Mouse (Mus musculus) hindbrain, embryonic 13.5 days (tissue): ENCODE results near the gene Robo2. TPM values are rescaled to one million over a fixed set of nuclear protein-coding genes. Genes with fewer than 3 reads are reported as not detected.
"Not testable (repeated sequence)": the region's sequence is repeated elsewhere in the genome, so short reads cannot be mapped to it uniquely, and the experiment has no call there.

ENCODE experiments used
- ATAC-seq: fragments of 200-750 bp; cut with Nextera tagmentation; 2 replicates; pipeline ENCODE4 v1.8.0; 2017; ENCODE audit warnings: moderate TSS enrichment; ENCODE audit not compliant: low FRiP score
- H3K27ac ChIP-seq: fragments of 300-500 bp; sonication (generic); 2 replicates; pipeline ENCODE4 v1.5.1; 2015; ENCODE audit warnings: inconsistent platforms, mild to moderate bottlenecking, moderate library complexity
- H3K27me3 ChIP-seq: fragments of 300-500 bp; sonication (generic); 2 replicates; pipeline ENCODE4 v1.6.1; 2015; ENCODE audit warnings: mild to moderate bottlenecking, inconsistent platforms
- H3K36me3 ChIP-seq: fragments of 300-500 bp; sonication (generic); 2 replicates; pipeline ENCODE4 v1.6.1; 2015; ENCODE audit warnings: mild to moderate bottlenecking, inconsistent platforms
- H3K4me1 ChIP-seq: fragments of 300-500 bp; sonication (generic); replicated peaks from 2 replicates; pipeline ENCODE4 v1.6.1; 2015; ENCODE audit warnings: inconsistent platforms
- H3K4me2 ChIP-seq: fragments of 300-500 bp; sonication (generic); 2 replicates; pipeline ENCODE4 v1.6.1; 2015; ENCODE audit warnings: inconsistent platforms, mild to moderate bottlenecking, moderate library complexity
- H3K4me3 ChIP-seq: fragments of 300-500 bp; sonication (generic); 2 replicates; pipeline ENCODE4 v1.5.1; 2015; ENCODE audit warnings: mild to moderate bottlenecking, inconsistent platforms
- H3K9ac ChIP-seq: fragments of 300-500 bp; sonication (generic); 2 replicates; pipeline ENCODE4 v1.6.1; 2015; ENCODE audit warnings: mild to moderate bottlenecking, inconsistent platforms
- H3K9me3 ChIP-seq: fragments of 300-500 bp; sonication (generic); 2 replicates; pipeline ENCODE4 v1.6.1; 2016; ENCODE audit warnings: inconsistent platforms
- WGBS: fragments of 180-500 bp; shearing (Covaris S2); methylation state at CpG from one replicate; pipeline ENCODE4 v1.1.7; 2015; 5-methylcytosine and 5-hydroxymethylcytosine counted together
- polyA plus RNA-seq: library from polyadenylated mRNA; unstranded; fragments of >200 nt; fragmentation: Nextera tagmentation; extraction: Ambion mirVana; gene quantifications from 2 replicates; pipeline ENCODE4 v1.2.1, GENCODE M21; 2015

The Robo2 gene
- polyA plus RNA-seq, 1 experiment from 2014 or later = 101 TPM

DNA sequence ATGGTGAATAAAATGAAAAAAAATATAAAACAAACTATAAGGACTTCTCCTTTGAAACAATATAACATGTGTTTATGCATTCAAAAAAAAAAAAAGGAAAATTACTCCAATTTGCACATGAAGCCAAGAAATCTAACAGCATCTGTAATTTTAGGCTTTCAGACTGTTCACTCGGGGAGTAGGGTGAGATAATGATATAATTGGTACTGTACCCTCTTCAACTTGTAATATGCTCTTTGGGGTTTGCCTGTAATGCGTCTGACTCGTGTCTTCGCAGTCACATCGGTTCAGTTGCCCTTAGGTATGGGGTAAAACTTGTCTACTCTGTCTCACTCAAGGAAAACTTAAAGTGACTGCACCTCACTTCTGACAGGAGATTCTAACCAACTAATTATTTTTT, 362.2 kb downstream of the Robo2 start:
- no peak overlapping the region for H3K9ac ChIP-seq
- no peaks in the 10 kb centered on the region for H3K9me3 ChIP-seq
- ATAC-seq = no peak
- H3K4me1 ChIP-seq = peaks cover 11% of the 10 kb centered on the region; the same call in 1 of the 2 replicates
- H3K27ac ChIP-seq = no peak overlapping the region
- H3K4me2 ChIP-seq = no peak overlapping the region
- no peaks in the 10 kb centered on the region for H3K27me3 ChIP-seq
- 83% methylated on average over 5 of the region's 5 CpGs for WGBS
- no peaks in the 10 kb centered on the region for H3K36me3 ChIP-seq
- H3K4me3 ChIP-seq = no peak overlapping the region

DNA sequence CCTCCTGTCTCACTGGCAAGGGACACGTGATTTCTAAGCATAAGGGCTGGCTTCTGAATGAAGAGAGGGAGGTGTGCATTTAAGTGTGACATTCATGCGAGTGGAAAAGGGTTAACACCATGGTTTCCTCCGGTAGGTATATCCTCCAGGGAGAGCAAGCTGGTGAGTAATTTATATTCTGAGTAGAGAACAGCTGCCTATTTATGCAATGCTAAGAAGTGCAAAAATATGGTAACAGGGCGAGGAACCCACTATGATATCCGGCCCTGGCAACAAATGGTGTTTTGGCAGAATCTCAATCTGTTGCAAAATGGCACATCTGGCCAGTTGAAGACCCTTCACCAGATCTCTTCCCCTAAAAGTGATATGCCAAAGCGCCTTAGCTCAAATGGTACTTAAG, 362.6 kb downstream of the Robo2 start:
- Histone ChIP-seq H3K4me2 (no peak overlapping the region), H3K36me3 (no peaks in the 10 kb centered on the region), H3K27me3 (no peaks in the 10 kb centered on the region), H3K9me3 (no peaks in the 10 kb centered on the region), H3K4me3 (no peak overlapping the region), H3K4me1 (peaks cover 7% of the 10 kb centered on the region; the same call in 1 of the 2 replicates), H3K27ac (no peak overlapping the region), H3K9ac (no peak overlapping the region)
- no peak for ATAC-seq
- 50% methylated on average over 6 of the region's 6 CpGs for WGBS

DNA sequence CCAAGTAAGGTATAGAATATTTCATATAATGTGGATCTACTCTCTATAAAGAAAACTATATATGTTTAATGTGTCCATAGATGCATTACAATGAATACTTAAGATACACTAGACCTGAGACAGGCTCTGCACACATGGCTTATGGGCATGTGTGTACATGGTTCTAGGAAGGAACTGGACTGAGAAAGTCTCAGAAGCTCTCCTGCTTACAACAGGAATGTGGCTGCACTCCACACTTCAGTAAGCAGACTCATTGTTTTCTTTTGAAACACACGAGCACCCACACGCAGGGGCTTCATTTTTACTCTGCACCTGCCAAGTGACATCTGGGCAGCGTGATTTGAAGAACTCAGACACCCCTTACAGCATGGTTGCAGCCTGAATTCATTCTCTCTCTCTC, 364.4 kb downstream of the Robo2 start:
- H3K4me2 ChIP-seq = no peak overlapping the region
- H3K4me3 ChIP-seq = no peak overlapping the region
- H3K4me1 ChIP-seq = peaks cover 7% of the 10 kb centered on the region; the same call in 1 of the 2 replicates
- no peaks in the 10 kb centered on the region for H3K36me3 ChIP-seq
- H3K27me3 ChIP-seq = no peaks in the 10 kb centered on the region
- ATAC-seq = no peak
- H3K9me3 ChIP-seq = no peaks in the 10 kb centered on the region
- no peak overlapping the region for H3K9ac ChIP-seq
- H3K27ac ChIP-seq = no peak overlapping the region
- WGBS = 33% methylated on average over 3 of the region's 3 CpGs

DNA sequence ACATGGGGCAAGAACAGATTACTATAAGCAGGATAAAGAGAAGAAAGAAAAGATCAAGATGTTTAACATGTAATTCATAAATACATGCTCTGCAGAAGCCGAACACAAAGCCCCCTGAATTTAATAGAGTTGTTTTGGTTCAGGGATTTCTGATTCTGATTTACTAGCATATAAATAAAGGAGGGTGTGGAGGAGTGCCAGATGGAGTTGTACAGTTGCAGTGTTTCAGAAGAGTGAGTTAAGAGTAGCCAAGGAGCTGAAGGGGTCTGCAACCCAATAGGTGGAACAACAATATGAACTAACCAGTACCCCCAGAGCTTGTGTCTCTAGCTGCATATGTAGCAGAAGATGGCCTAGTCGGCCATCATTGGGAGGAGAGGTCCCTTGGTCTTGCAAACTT, 370.8 kb downstream of the Robo2 start:
- H3K36me3 ChIP-seq, H3K9ac ChIP-seq, H3K4me2 ChIP-seq, H3K27me3 ChIP-seq, H3K9me3 ChIP-seq, H3K27ac ChIP-seq, H3K4me1 ChIP-seq, ATAC-seq, H3K4me3 ChIP-seq: not testable (repeated sequence)
- WGBS = 80% methylated on average over 2 of the region's 2 CpGs

DNA sequence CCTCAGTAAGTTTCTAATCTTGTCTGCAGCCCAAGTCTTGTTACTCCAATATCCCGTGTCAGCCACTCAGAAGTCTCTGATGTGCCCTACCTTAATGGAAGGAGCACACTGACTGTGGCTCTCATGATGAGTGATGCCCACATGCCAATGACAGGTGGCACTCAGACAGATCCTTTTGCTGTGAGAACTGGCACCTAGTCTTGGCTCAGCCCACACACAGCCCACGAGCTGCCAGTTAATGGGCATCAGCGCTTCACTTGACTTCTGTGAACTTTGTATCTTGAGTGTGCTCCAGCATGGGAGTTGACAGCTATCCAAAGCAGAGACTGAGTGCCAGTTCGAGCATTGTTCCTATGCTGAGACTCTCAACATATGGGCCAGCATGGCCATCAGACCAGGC, 383.8 kb downstream of the Robo2 start:
- no peak overlapping the region for H3K4me2 ChIP-seq
- H3K4me3 ChIP-seq = no peak overlapping the region
- WGBS = 85% methylated on average over 4 of the region's 4 CpGs
- ATAC-seq = no peak
- 0 out of 2 replicates have a peak, but pooled peaks cover 2% of the 10 kb centered on the region for H3K4me1 ChIP-seq
- no peak overlapping the region for H3K27ac ChIP-seq
- no peaks in the 10 kb centered on the region for H3K9me3 ChIP-seq
- no peaks in the 10 kb centered on the region for H3K36me3 ChIP-seq
- H3K27me3 ChIP-seq = no peaks in the 10 kb centered on the region
- no peak overlapping the region for H3K9ac ChIP-seq

DNA sequence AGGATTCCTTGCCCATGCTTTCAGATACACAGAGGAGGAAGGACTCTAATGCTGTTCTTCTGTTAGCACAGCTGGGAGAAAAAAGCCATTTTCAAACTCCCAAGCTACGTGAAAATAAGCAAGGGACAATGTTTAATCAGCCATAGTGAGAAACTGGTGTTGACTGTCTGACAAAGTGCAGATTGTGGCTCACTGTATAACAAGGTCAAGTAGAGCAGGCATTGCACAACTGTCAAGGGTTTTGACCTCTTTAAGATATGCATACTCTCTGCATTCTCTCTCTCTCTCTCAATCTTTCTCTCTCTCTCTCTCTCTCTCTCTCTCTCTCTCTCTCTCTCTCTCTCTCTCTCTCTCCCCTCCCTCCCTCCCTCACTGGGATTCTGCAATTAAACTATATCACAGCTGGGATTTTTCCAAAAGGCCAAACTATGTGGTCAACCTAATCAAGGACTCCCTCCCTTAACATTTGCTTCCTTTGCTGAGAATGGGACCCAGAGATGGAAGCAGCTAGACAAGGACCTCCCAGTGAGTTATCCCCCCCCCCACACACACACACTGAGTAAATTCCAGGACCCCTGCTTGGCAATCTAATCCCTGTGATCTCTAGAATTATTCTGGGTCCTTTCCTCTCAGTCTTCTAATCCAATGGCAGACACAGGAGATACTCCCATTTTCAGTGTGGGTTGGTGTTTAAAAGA, 389.2 kb downstream of the Robo2 start:
- Histone ChIP-seq H3K36me3 (no peaks in the 10 kb centered on the region), H3K9me3 (no peaks in the 10 kb centered on the region), H3K4me1 (no peaks in the 10 kb centered on the region), H3K27ac (no peak overlapping the region), H3K27me3 (no peaks in the 10 kb centered on the region), H3K9ac (no peak overlapping the region), H3K4me2 (no peak overlapping the region), H3K4me3 (no peak overlapping the region)
- no peak for ATAC-seq
- 40% methylated on average over 1 of the region's 1 CpGs for WGBS

DNA sequence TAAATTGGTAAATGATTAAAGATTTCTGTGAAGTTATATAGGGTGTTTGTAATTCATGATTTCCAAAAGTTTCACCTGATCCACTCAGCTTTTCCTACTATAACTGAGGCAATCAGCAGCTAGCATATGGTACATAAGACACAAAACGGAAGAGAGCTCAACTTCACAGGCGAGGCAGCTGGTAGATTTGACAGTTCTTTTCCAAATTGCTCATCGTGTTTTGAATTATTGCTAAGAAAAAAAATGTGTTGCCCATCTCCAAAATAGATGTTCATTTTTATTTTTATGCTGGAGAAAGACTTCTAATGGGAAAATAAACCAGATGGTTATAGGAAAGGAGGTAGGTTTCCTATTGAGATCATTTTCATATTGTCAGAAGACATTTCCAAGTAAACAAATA, 405.9 kb downstream of the Robo2 start:
- no peaks in the 10 kb centered on the region for H3K9me3 ChIP-seq
- H3K4me1 ChIP-seq = no peaks in the 10 kb centered on the region
- H3K27ac ChIP-seq = no peak overlapping the region
- no peak overlapping the region for H3K4me3 ChIP-seq
- 86% methylated on average over 3 of the region's 3 CpGs for WGBS
- no peak overlapping the region for H3K9ac ChIP-seq
- H3K27me3 ChIP-seq = no peaks in the 10 kb centered on the region
- ATAC-seq = no peak
- no peaks in the 10 kb centered on the region for H3K36me3 ChIP-seq
- no peak overlapping the region for H3K4me2 ChIP-seq

DNA sequence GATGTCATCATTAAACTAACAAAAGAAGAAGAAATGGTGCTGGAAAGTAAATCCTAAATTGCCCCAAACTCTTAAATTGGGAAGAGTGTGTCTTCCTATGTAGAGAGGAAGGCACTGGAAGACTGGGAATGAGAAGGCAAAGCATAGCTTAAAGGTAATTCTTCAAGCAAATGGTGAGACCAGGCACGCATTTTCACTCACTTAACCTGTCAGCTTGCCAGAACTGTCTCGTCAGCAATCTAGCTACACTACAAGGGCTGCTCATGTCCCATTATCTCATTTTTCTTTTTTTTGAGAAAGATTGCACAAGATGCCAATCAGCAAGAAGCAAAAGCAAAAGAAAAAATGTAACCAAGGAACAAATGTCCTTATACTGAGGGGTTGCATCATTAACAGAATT, 410.3 kb downstream of the Robo2 start:
- H3K36me3 ChIP-seq = no peaks in the 10 kb centered on the region
- H3K27me3 ChIP-seq = no peaks in the 10 kb centered on the region
- H3K9ac ChIP-seq = no peak overlapping the region
- no peaks in the 10 kb centered on the region for H3K9me3 ChIP-seq
- H3K27ac ChIP-seq = no peak overlapping the region
- 49% methylated on average over 2 of the region's 2 CpGs for WGBS
- H3K4me2 ChIP-seq = no peak overlapping the region
- no peak for ATAC-seq
- no peak overlapping the region for H3K4me3 ChIP-seq
- H3K4me1 ChIP-seq = no peaks in the 10 kb centered on the region

DNA sequence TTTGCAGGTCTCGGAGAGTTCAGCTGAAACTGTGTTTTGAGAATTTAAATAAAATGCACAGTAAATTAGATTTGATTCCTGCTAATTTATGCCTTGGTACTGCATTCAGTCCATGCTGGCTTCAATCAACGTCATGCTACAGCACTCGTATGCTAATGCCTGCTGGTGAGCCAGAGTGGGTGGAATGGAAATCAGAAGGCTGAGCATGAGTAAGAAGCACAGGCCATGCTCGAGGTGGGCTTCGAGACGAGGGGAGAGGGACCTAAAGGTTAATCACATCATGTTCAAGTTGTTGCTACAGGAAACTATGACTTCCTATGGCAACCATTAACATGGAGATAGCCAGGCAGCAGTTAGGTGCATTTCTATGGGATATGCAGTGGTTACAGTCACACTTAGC, 420.4 kb downstream of the Robo2 start:
- Histone ChIP-seq H3K27me3 (no peaks in the 10 kb centered on the region), H3K9ac (no peak overlapping the region), H3K4me1 (no peaks in the 10 kb centered on the region), H3K4me3 (no peak overlapping the region), H3K9me3 (no peaks in the 10 kb centered on the region), H3K36me3 (no peaks in the 10 kb centered on the region), H3K27ac (no peak overlapping the region), H3K4me2 (no peak overlapping the region)
- WGBS = 46% methylated on average over 6 of the region's 6 CpGs
- ATAC-seq = no peak

DNA sequence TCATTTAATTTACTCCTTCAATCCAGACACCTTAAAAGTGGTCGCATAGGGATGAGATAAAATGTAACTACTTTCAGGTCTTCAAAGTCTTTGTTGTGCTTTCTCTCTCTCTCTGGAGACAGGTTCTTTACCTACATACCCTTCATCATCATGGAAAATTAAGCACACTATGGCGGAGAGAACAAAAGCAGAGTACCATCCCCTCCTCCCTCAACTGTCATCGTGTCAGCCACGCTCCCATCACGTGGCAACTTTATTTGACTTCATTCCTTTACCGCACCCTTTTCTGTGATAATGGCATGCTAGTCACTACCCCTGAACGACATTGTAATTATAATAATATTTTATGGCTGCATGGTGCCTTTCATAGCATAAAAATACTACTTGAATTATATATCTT, 442.1 kb downstream of the Robo2 start:
- Histone ChIP-seq H3K9me3 (no peaks in the 10 kb centered on the region), H3K4me2 (no peak overlapping the region), H3K9ac (no peak overlapping the region), H3K27ac (no peak overlapping the region), H3K36me3 (no peaks in the 10 kb centered on the region), H3K27me3 (no peaks in the 10 kb centered on the region), H3K4me1 (no peaks in the 10 kb centered on the region), H3K4me3 (no peak overlapping the region)
- WGBS = 77% methylated on average over 7 of the region's 7 CpGs
- ATAC-seq = no peak

DNA sequence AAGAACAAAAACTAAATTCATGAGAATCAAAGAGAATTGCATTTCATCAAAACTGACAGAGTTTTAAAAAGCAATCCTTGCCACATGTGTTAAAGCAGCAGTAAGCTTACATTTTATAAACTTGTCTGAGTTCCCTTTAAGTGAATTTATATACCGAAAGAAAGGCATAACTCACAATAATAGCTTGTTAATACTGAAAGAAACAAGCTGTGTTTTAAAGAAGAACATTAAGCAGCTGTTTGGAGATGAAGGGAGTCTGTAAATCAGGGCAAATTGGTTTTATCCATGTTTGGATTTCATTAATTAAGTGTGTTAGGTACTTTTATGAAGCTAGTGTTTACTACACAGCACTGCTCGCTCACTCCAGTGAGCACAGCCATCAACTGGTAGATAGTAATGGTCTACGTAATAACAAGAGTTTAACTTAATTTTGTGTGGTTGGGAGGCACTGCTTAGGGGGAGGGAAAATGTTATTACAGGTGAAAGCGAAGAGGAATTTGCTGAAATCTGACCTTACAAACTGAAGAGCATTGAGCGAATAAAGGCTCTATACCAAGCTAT, 447.2 kb downstream of the Robo2 start:
- no peaks in the 10 kb centered on the region for H3K36me3 ChIP-seq
- no peak overlapping the region for H3K9ac ChIP-seq
- H3K4me3 ChIP-seq = no peak overlapping the region
- no peak overlapping the region for H3K4me2 ChIP-seq
- WGBS = 86% methylated on average over 5 of the region's 5 CpGs
- no peak for ATAC-seq
- no peak overlapping the region for H3K27ac ChIP-seq
- H3K27me3 ChIP-seq = no peaks in the 10 kb centered on the region
- H3K4me1 ChIP-seq = no peaks in the 10 kb centered on the region
- no peaks in the 10 kb centered on the region for H3K9me3 ChIP-seq

DNA sequence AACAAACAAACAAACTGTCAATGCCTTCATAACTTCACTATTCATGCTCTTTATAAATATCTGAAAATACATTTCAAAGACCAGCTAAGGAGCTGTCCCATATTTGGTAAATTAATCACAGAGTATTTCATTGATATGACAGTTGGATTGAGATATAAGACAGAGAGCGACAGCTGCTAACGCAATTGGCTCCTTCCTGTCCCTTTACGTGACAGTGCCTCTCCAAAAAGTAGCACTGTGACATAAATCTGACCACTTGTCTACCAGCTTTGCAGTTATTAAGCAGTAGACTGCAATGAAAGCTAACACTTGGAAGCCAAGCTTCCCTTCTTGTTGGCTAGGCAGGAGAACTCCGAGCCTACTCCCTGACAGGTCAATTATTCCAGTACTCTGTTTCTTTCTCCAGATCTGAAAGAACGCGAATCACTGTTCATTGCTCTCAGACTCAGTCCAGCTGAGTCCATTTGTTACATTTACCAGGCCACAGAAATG, 452.1 kb downstream of the Robo2 start:
- H3K4me2 ChIP-seq = no peak overlapping the region
- peaks cover 3% of the 10 kb centered on the region; the same call in 1 of the 2 replicates for H3K36me3 ChIP-seq
- no peak for ATAC-seq
- no peak overlapping the region for H3K9ac ChIP-seq
- no peaks in the 10 kb centered on the region for H3K9me3 ChIP-seq
- no peaks in the 10 kb centered on the region for H3K4me1 ChIP-seq
- H3K27ac ChIP-seq = no peak overlapping the region
- WGBS = 79% methylated on average over 6 of the region's 6 CpGs
- H3K27me3 ChIP-seq = no peaks in the 10 kb centered on the region
- H3K4me3 ChIP-seq = no peak overlapping the region

DNA sequence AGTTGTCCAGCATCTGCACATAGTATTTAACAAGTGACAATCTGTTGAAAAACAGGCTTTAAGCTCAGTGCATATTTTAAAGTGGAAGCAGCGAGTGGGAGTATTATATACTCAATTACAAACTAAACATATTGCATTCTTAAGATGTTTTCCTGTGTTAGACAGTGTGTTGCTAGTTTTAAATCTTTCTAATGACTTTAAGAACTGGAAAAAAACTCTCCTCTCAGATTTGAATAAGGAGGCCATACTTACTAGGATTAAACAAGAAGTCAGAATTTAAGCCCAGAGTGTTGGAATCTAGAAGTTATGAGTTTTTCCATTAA, 453.1 kb downstream of the Robo2 start:
- Histone ChIP-seq H3K27ac (no peak overlapping the region), H3K9me3 (no peaks in the 10 kb centered on the region), H3K27me3 (no peaks in the 10 kb centered on the region), H3K4me2 (no peak overlapping the region), H3K4me3 (no peak overlapping the region), H3K9ac (no peak overlapping the region), H3K36me3 (peaks cover 3% of the 10 kb centered on the region; the same call in 1 of the 2 replicates), H3K4me1 (no peaks in the 10 kb centered on the region)
- WGBS = 87% methylated on average over 1 of the region's 1 CpGs
- ATAC-seq = no peak
